Mouse (Mus musculus): ENCODE measurements around the gene Nolc1. TPM values are rescaled to one million over a fixed set of nuclear protein-coding genes. Genes with fewer than 3 reads are reported as not detected.

Nolc1 gene
- polyA plus RNA-seq, 2 experiments: 64.1 to 73.5 TPM

GRCm38 (mm10) chr19:46096396-46096795 lies 20.7 kb downstream of the Nolc1 start:
- 76% methylated on average over 5 of the region's 5 CpGs for WGBS
- ATAC-seq (ENCODE audit: low FRiP score, low read depth) (no peak), DNase-seq (ENCODE audit: low spot score) (no peak)
- Histone ChIP-seq H3K9me3 (ENCODE audit: control insufficient read depth, low read length) (no peaks in the 10 kb centered on the region), H3K27ac (replicated peaks; ENCODE audit: low read depth, low read length) (no peak overlapping the region), H3K4me3 (replicated peaks; ENCODE audit: low read length) (no peak overlapping the region), H3K4me2 (replicated peaks; ENCODE audit: low read depth, low read length, severe bottlenecking) (no peak overlapping the region), H3K27me3 (ENCODE audit: control insufficient read depth, insufficient read depth, low read length) (no peaks in the 10 kb centered on the region), H3K36me3 (ENCODE audit: control insufficient read depth, insufficient read depth, low read length) (no peaks in the 10 kb centered on the region), H3K4me1 (ENCODE audit: control insufficient read depth, insufficient read depth, low read length) (no peaks in the 10 kb centered on the region), H3K9ac (ENCODE audit: low read depth, low read length, severe bottlenecking) (no peak overlapping the region)
- no peak for TF ChIP-seq POLR2A (IDR thresholded peaks at IDR 0.05; ENCODE audit: borderline replicate concordance, extremely low read depth, insufficient read depth, insufficient read length)

DNA sequence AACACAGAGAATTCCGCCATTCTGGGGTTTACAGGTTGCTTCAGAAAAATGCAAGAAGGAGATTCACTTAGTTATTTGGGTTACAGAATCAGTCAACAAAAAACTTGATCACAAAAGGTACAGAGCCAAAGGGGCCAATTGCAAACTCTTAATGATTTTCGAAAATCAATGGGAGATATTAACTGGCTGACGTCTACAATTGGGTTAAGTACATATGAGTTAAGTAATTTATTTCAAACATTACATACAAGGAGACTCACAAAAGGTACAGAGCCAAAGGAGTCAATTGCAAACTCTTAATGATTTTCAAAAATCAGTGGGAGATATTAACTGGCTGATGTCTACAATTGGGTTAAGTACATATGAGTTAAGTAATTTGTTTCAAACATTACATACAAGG lies 23.9 kb downstream of the Nolc1 start:
- Histone ChIP-seq H3K36me3 (ENCODE audit: control insufficient read depth, insufficient read depth, low read length) (no peaks in the 10 kb centered on the region), H3K4me2 (replicated peaks; ENCODE audit: low read depth, low read length, severe bottlenecking) (no peak overlapping the region), H3K4me1 (ENCODE audit: control insufficient read depth, insufficient read depth, low read length) (no peaks in the 10 kb centered on the region), H3K9me3 (ENCODE audit: control insufficient read depth, low read length) (no peaks in the 10 kb centered on the region), H3K27ac (replicated peaks; ENCODE audit: low read depth, low read length) (no peak overlapping the region), H3K4me3 (replicated peaks; ENCODE audit: low read length) (no peak overlapping the region), H3K9ac (ENCODE audit: low read depth, low read length, severe bottlenecking) (no peak overlapping the region), H3K27me3 (ENCODE audit: control insufficient read depth, insufficient read depth, low read length) (no peaks in the 10 kb centered on the region)
- ATAC-seq (ENCODE audit: low FRiP score, low read depth) (no peak), DNase-seq (ENCODE audit: low spot score) (no peak)
- WGBS: 92% methylated on average over 3 of the region's 3 CpGs
- TF ChIP-seq POLR2A (IDR thresholded peaks at IDR 0.05; ENCODE audit: borderline replicate concordance, extremely low read depth, insufficient read depth, insufficient read length): no peak

GRCm38 (mm10) chr19:46103437-46104186 lies 27.9 kb downstream of the Nolc1 start:
- DNase-seq (ENCODE audit: low spot score): no peak
- Histone ChIP-seq H3K9me3 (ENCODE audit: control insufficient read depth, low read length) (no peaks in the 10 kb centered on the region), H3K4me3 (replicated peaks; ENCODE audit: low read length) (no peak overlapping the region), H3K4me2 (replicated peaks; ENCODE audit: low read depth, low read length, severe bottlenecking) (no peak overlapping the region), H3K27ac (replicated peaks; ENCODE audit: low read depth, low read length) (no peak overlapping the region), H3K27me3 (ENCODE audit: control insufficient read depth, insufficient read depth, low read length) (no peaks in the 10 kb centered on the region), H3K9ac (ENCODE audit: low read depth, low read length, severe bottlenecking) (no peak overlapping the region), H3K4me1 (ENCODE audit: control insufficient read depth, insufficient read depth, low read length) (no peaks in the 10 kb centered on the region), H3K36me3 (ENCODE audit: control insufficient read depth, insufficient read depth, low read length) (no peaks in the 10 kb centered on the region)
- WGBS: 87% methylated on average over 6 of the region's 6 CpGs
- ATAC-seq (ENCODE audit: low FRiP score, low read depth): no peak
- no peak for TF ChIP-seq POLR2A (IDR thresholded peaks at IDR 0.05; ENCODE audit: borderline replicate concordance, extremely low read depth, insufficient read depth, insufficient read length)

DNA sequence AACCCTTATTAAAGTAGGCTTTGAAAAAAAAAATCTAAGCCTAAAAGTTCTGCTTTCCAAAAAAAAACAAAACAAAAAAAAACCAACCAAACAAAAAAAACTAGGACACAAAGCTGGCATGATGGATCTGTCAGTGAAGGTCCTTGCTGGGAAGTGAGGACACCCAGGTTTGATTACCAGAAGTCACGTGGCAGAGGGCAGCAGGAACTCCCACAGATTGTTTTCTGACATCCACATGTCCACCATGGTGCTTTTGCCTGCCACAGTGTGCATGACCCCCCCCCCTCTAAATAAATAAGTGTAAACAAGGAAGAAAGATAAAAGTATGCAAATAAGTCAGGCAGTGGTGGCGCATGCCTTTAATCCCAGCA lies 28.5 kb downstream of the Nolc1 start:
- 83% methylated on average over 2 of the region's 2 CpGs for WGBS

DNA sequence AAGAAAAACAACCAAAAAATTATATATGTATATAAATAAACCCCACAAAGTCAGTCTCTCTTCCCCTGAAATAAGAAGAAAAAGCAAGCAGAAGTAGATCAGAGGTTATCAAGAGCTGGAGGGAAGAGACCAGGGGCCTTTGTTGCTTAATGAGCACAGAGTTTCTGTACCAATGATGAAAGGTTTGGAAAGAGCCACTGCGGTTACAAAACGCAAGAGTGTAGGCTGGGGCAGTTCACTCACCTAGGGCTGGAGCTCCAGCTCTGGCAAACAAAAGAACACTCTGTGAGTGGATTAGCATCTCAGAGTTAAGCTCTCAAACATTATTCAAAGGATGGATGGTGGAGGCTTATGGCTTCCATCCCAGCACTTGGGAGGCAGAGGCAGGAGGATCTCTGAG lies 34.6 kb downstream of the Nolc1 start:
- no peak for TF ChIP-seq POLR2A (IDR thresholded peaks at IDR 0.05; ENCODE audit: borderline replicate concordance, extremely low read depth, insufficient read depth, insufficient read length)
- Histone ChIP-seq H3K27me3 (ENCODE audit: control insufficient read depth, insufficient read depth, low read length) (no peaks in the 10 kb centered on the region), H3K36me3 (ENCODE audit: control insufficient read depth, insufficient read depth, low read length) (no peaks in the 10 kb centered on the region), H3K27ac (replicated peaks; ENCODE audit: low read depth, low read length) (no peak overlapping the region), H3K9ac (ENCODE audit: low read depth, low read length, severe bottlenecking) (no peak overlapping the region), H3K9me3 (ENCODE audit: control insufficient read depth, low read length) (no peaks in the 10 kb centered on the region), H3K4me2 (replicated peaks; ENCODE audit: low read depth, low read length, severe bottlenecking) (no peak overlapping the region), H3K4me3 (replicated peaks; ENCODE audit: low read length) (no peak overlapping the region), H3K4me1 (ENCODE audit: control insufficient read depth, insufficient read depth, low read length) (no peaks in the 10 kb centered on the region)
- ATAC-seq (ENCODE audit: low FRiP score, low read depth): no peak
- DNase-seq (ENCODE audit: low spot score): no peak
- WGBS: 87% methylated on average over 2 of the region's 2 CpGs

More for the DNA sequence above, 28.5 kb downstream of the Nolc1 start:
- no peak overlapping the region for H3K4me2 ChIP-seq (replicated peaks; ENCODE audit: low read depth, low read length, severe bottlenecking)
- no peak overlapping the region for H3K4me3 ChIP-seq (replicated peaks; ENCODE audit: low read length)
- DNase-seq (ENCODE audit: low spot score): no peak
- no peak overlapping the region for H3K9ac ChIP-seq (ENCODE audit: low read depth, low read length, severe bottlenecking)
- no peaks in the 10 kb centered on the region for H3K9me3 ChIP-seq (ENCODE audit: control insufficient read depth, low read length)
- no peak for ATAC-seq (ENCODE audit: low FRiP score, low read depth)
- no peak for TF ChIP-seq POLR2A (IDR thresholded peaks at IDR 0.05; ENCODE audit: borderline replicate concordance, extremely low read depth, insufficient read depth, insufficient read length)
- no peaks in the 10 kb centered on the region for H3K36me3 ChIP-seq (ENCODE audit: control insufficient read depth, insufficient read depth, low read length)
- H3K27ac ChIP-seq (replicated peaks; ENCODE audit: low read depth, low read length): no peak overlapping the region
- no peaks in the 10 kb centered on the region for H3K27me3 ChIP-seq (ENCODE audit: control insufficient read depth, insufficient read depth, low read length)
- H3K4me1 ChIP-seq (ENCODE audit: control insufficient read depth, insufficient read depth, low read length): no peaks in the 10 kb centered on the region
